Mouse (Mus musculus): Measurements from ENCODE around the gene Tcp1.

DNA sequence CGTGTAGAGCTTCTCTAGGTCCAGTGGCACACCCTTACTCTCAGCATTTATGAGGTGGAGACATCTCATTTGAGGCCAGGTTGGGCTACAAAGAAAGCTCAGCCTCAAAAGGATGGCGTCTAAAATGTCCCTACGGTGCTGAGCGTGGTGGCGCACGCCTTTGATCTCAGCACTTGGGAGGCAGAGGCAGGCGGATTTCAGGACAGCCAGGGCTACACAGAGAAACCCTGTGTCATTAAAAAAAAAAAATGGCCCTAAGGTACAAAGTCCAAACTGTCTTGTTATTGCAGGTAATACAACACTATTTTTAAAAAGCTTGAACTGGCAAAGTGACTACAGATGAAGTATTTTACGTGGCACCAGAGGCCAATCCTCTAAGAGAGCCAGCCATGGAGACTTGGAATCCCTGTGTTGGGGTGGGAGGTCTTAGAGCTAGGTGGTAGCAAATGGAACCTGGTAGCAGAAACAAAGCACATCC lies 10.2 kb downstream of the Tcp1 start:
- no peak for TF ChIP-seq CTCF (IDR thresholded peaks at IDR 0.05; ENCODE audit: control insufficient read depth, insufficient read depth, insufficient read length)
- no peak for TF ChIP-seq CEBPB (IDR thresholded peaks at IDR 0.05; ENCODE audit: low read depth)
- no peak for TF ChIP-seq MAX (IDR thresholded peaks at IDR 0.05)
- no peak for TF ChIP-seq MYOG (IDR thresholded peaks at IDR 0.05; ENCODE audit: control insufficient read depth, extremely low read depth, insufficient read length)

Measured in C2C12 (cell line).